Mouse (Mus musculus) lung, postnatal 0 days (tissue): ENCODE measurements at regions not wholly inside any gene's neighbourhood (a gene's known extent, or its start where the extent isn't known, plus 50 kb on each side); places are given as distances from the start of the nearest gene placed in this dataset.

ENCODE experiments used
- CTCF ChIP-seq: IDR thresholded peaks from 2 replicates; pipeline ENCODE4 v1.5.1; 2016; ENCODE audit warnings: antibody characterized with exemption, mild to moderate bottlenecking
- EP300 ChIP-seq: IDR thresholded peaks from 2 replicates; pipeline ENCODE4 v1.6.1; 2016; ENCODE audit warnings: antibody characterized with exemption, mild to moderate bottlenecking, control low read depth

DNA sequence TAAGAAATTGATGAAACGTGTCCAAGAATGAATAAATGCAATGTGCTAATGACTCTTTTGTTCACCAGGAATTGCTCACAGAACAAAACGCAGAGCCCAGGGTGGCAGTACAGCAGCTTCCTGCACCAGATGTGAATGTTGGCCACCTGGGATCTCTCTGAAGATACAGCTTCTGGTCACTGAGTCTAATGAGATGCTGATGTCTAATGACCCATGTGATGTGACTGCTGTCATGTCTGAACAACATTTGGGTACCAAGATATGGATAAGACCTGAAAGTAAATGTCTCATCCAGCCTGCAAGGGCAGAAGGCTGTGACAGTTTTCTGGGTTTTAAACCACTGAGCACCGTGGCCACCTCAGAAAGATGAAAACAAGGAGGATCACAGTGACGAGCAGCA lies 252.1 kb upstream of the Actbl2 start:
- TF ChIP-seq CTCF (no peak), EP300 (no peak)
